Mouse (Mus musculus): Measurements from ENCODE around the gene Cacybp. TPM values are rescaled to one million over a fixed set of nuclear protein-coding genes. Genes with fewer than 3 reads are reported as not detected.

Gene Cacybp
- polyA plus RNA-seq, 1 experiment from 2014 or later = 196 TPM

- Histone ChIP-seq H3K9me3 (replicated peaks; ENCODE audit: control insufficient read depth, low read length) (no peaks in the 10 kb centered on the region), H3K4me2 (ENCODE audit: low read depth, low read length) (no peak overlapping the region), H3K27me3 (ENCODE audit: control insufficient read depth, insufficient read depth, low read length) (no peaks in the 10 kb centered on the region), H3K27ac (ENCODE audit: low read length) (no peak overlapping the region), H3K4me1 (ENCODE audit: control insufficient read depth, insufficient read depth, low read length) (peaks cover 12% of the 10 kb centered on the region), H3K9ac (ENCODE audit: low read length) (no peak overlapping the region), H3K36me3 (ENCODE audit: control insufficient read depth, insufficient read depth) (peaks cover 22% of the 10 kb centered on the region), H3K4me3 (ENCODE audit: low read length) (no peak overlapping the region)
- no peak for ATAC-seq (replicated peaks; ENCODE audit: extremely low read depth, insufficient read depth, low FRiP score)
- 82% methylated on average over 2 of the region's 2 CpGs for WGBS
Measured at GRCm38 (mm10) chr1:160209844-160210243, 2.8 kb downstream of the Cacybp start.

GRCm38 (mm10) chr1:160205486-160205885, 7.2 kb downstream of the Cacybp start:
- no peak for ATAC-seq (replicated peaks; ENCODE audit: extremely low read depth, insufficient read depth, low FRiP score)

GRCm38 (mm10) chr1:160195337-160195663, 17.4 kb downstream of the Cacybp start:
- ATAC-seq (replicated peaks; ENCODE audit: extremely low read depth, insufficient read depth, low FRiP score) = peak; percentile 15
- peaks cover 7% of the 10 kb centered on the region for H3K4me1 ChIP-seq (ENCODE audit: control insufficient read depth, insufficient read depth, low read length)
- peak overlapping the region; percentile 97 for H3K4me2 ChIP-seq (ENCODE audit: low read depth, low read length)
- peak overlapping the region; percentile 95 for H3K9ac ChIP-seq (ENCODE audit: low read length)
- peak overlapping the region; percentile 90 for H3K27ac ChIP-seq (ENCODE audit: low read length)
- H3K4me3 ChIP-seq (ENCODE audit: low read length) = peak overlapping the region; percentile 93
- no peaks in the 10 kb centered on the region for H3K27me3 ChIP-seq (ENCODE audit: control insufficient read depth, insufficient read depth, low read length)
- under 1% methylated on average over 13 of the region's 13 CpGs for WGBS
- no peaks in the 10 kb centered on the region for H3K9me3 ChIP-seq (replicated peaks; ENCODE audit: control insufficient read depth, low read length)
- H3K36me3 ChIP-seq (ENCODE audit: control insufficient read depth, insufficient read depth) = peaks cover 15% of the 10 kb centered on the region

More at GRCm38 (mm10) chr1:160205486-160205885, 7.2 kb downstream of the Cacybp start:
- Histone ChIP-seq H3K4me1 (ENCODE audit: control insufficient read depth, insufficient read depth, low read length) (peaks cover under 1% of the 10 kb centered on the region; the same call in 1 of the 2 replicates), H3K9me3 (replicated peaks; ENCODE audit: control insufficient read depth, low read length) (no peaks in the 10 kb centered on the region), H3K4me3 (ENCODE audit: low read length) (no peak overlapping the region), H3K27me3 (ENCODE audit: control insufficient read depth, insufficient read depth, low read length) (no peaks in the 10 kb centered on the region), H3K36me3 (ENCODE audit: control insufficient read depth, insufficient read depth) (peaks cover 40% of the 10 kb centered on the region), H3K27ac (ENCODE audit: low read length) (no peak overlapping the region), H3K9ac (ENCODE audit: low read length) (no peak overlapping the region), H3K4me2 (ENCODE audit: low read depth, low read length) (no peak overlapping the region)

GRCm38 (mm10) chr1:160194529-160195336, 17.9 kb downstream of the Cacybp start, which contains the start of gene Mrps14:
Gene Mrps14 (plus strand): TSS chr1:160195215.
- peak; percentile 99 for ATAC-seq (replicated peaks; ENCODE audit: extremely low read depth, insufficient read depth, low FRiP score)
- H3K9ac ChIP-seq (ENCODE audit: low read length) = peak within 1 kb of the TSS; percentile 95
- 5% methylated on average over 31 of the region's 31 CpGs for WGBS

GRCm38 (mm10) chr1:160184506-160184905, 28.2 kb downstream of the Cacybp start:
- peak; percentile 58; the same call in 1 of the 2 replicates for ATAC-seq (replicated peaks; ENCODE audit: extremely low read depth, insufficient read depth, low FRiP score)
- Histone ChIP-seq H3K4me2 (ENCODE audit: low read depth, low read length) (no peak overlapping the region), H3K4me1 (ENCODE audit: control insufficient read depth, insufficient read depth, low read length) (no peaks in the 10 kb centered on the region), H3K9ac (ENCODE audit: low read length) (no peak overlapping the region), H3K27me3 (ENCODE audit: control insufficient read depth, insufficient read depth, low read length) (no peaks in the 10 kb centered on the region), H3K9me3 (replicated peaks; ENCODE audit: control insufficient read depth, low read length) (no peaks in the 10 kb centered on the region), H3K36me3 (ENCODE audit: control insufficient read depth, insufficient read depth) (no peaks in the 10 kb centered on the region), H3K27ac (ENCODE audit: low read length) (no peak overlapping the region), H3K4me3 (ENCODE audit: low read length) (no peak overlapping the region)
- 15% methylated on average over 5 of the region's 5 CpGs for WGBS

More at GRCm38 (mm10) chr1:160194529-160195336, 17.9 kb downstream of the Cacybp start, which contains the start of gene Mrps14:
- Histone ChIP-seq H3K27me3 (ENCODE audit: control insufficient read depth, insufficient read depth, low read length) (no peaks in the 10 kb centered on the region), H3K4me2 (ENCODE audit: low read depth, low read length) (peak within 1 kb of the TSS; percentile 97), H3K4me3 (ENCODE audit: low read length) (peak within 1 kb of the TSS; percentile 93), H3K4me1 (ENCODE audit: control insufficient read depth, insufficient read depth, low read length) (peaks cover 7% of the 10 kb centered on the region), H3K36me3 (ENCODE audit: control insufficient read depth, insufficient read depth) (peaks cover 12% of the 10 kb centered on the region), H3K9me3 (replicated peaks; ENCODE audit: control insufficient read depth, low read length) (no peaks in the 10 kb centered on the region), H3K27ac (ENCODE audit: low read length) (peak within 1 kb of the TSS; percentile 90)

GRCm38 (mm10) chr1:160181216-160181615, 31.5 kb downstream of the Cacybp start:
- Histone ChIP-seq H3K36me3 (ENCODE audit: control insufficient read depth, insufficient read depth) (no peaks in the 10 kb centered on the region), H3K27ac (ENCODE audit: low read length) (no peak overlapping the region), H3K9me3 (replicated peaks; ENCODE audit: control insufficient read depth, low read length) (no peaks in the 10 kb centered on the region), H3K4me3 (ENCODE audit: low read length) (no peak overlapping the region), H3K4me2 (ENCODE audit: low read depth, low read length) (no peak overlapping the region), H3K9ac (ENCODE audit: low read length) (no peak overlapping the region), H3K27me3 (ENCODE audit: control insufficient read depth, insufficient read depth, low read length) (no peaks in the 10 kb centered on the region), H3K4me1 (ENCODE audit: control insufficient read depth, insufficient read depth, low read length) (no peaks in the 10 kb centered on the region)
- WGBS = 66% methylated on average over 4 of the region's 4 CpGs
- no peak for ATAC-seq (replicated peaks; ENCODE audit: extremely low read depth, insufficient read depth, low FRiP score)

- Histone ChIP-seq H3K4me2 (ENCODE audit: low read depth, low read length) (no peak overlapping the region), H3K9ac (ENCODE audit: low read length) (no peak overlapping the region), H3K27ac (ENCODE audit: low read length) (no peak overlapping the region), H3K27me3 (ENCODE audit: control insufficient read depth, insufficient read depth, low read length) (no peaks in the 10 kb centered on the region), H3K4me3 (ENCODE audit: low read length) (no peak overlapping the region), H3K36me3 (ENCODE audit: control insufficient read depth, insufficient read depth) (no peaks in the 10 kb centered on the region), H3K4me1 (ENCODE audit: control insufficient read depth, insufficient read depth, low read length) (no peaks in the 10 kb centered on the region), H3K9me3 (replicated peaks; ENCODE audit: control insufficient read depth, low read length) (no peaks in the 10 kb centered on the region)
- WGBS = 81% methylated on average over 8 of the region's 8 CpGs
- ATAC-seq (replicated peaks; ENCODE audit: extremely low read depth, insufficient read depth, low FRiP score) = no peak
Measured at GRCm38 (mm10) chr1:160176903-160177302, 35.8 kb downstream of the Cacybp start.

- no peak for ATAC-seq (replicated peaks; ENCODE audit: extremely low read depth, insufficient read depth, low FRiP score)
- H3K4me2 ChIP-seq (ENCODE audit: low read depth, low read length) = no peak overlapping the region
- 79% methylated on average over 3 of the region's 5 CpGs for WGBS
- H3K9ac ChIP-seq (ENCODE audit: low read length) = no peak overlapping the region
- no peaks in the 10 kb centered on the region for H3K4me1 ChIP-seq (ENCODE audit: control insufficient read depth, insufficient read depth, low read length)
- no peak overlapping the region for H3K27ac ChIP-seq (ENCODE audit: low read length)
- H3K36me3 ChIP-seq (ENCODE audit: control insufficient read depth, insufficient read depth) = no peaks in the 10 kb centered on the region
- H3K9me3 ChIP-seq (replicated peaks; ENCODE audit: control insufficient read depth, low read length) = no peaks in the 10 kb centered on the region
- no peaks in the 10 kb centered on the region for H3K27me3 ChIP-seq (ENCODE audit: control insufficient read depth, insufficient read depth, low read length)
- H3K4me3 ChIP-seq (ENCODE audit: low read length) = no peak overlapping the region
Measured at GRCm38 (mm10) chr1:160166600-160166999, 46.1 kb downstream of the Cacybp start.

- no peak overlapping the region for H3K9ac ChIP-seq (ENCODE audit: low read length)
- ATAC-seq (replicated peaks; ENCODE audit: extremely low read depth, insufficient read depth, low FRiP score) = no peak
- H3K36me3 ChIP-seq (ENCODE audit: control insufficient read depth, insufficient read depth) = no peaks in the 10 kb centered on the region
- H3K27ac ChIP-seq (ENCODE audit: low read length) = no peak overlapping the region
- H3K9me3 ChIP-seq (replicated peaks; ENCODE audit: control insufficient read depth, low read length) = no peaks in the 10 kb centered on the region
- no peak overlapping the region for H3K4me3 ChIP-seq (ENCODE audit: low read length)
- no peak overlapping the region for H3K4me2 ChIP-seq (ENCODE audit: low read depth, low read length)
- H3K4me1 ChIP-seq (ENCODE audit: control insufficient read depth, insufficient read depth, low read length) = no peaks in the 10 kb centered on the region
- 82% methylated on average over 2 of the region's 2 CpGs for WGBS
- no peaks in the 10 kb centered on the region for H3K27me3 ChIP-seq (ENCODE audit: control insufficient read depth, insufficient read depth, low read length)
Measured at GRCm38 (mm10) chr1:160158190-160158589, 54.5 kb downstream of the Cacybp start.

Measured in heart, embryonic 16.5 days (tissue).